Mouse (Mus musculus) stomach, postnatal 0 days (tissue): ENCODE results near the gene Homer2.

Experiments
- CTCF ChIP-seq: IDR thresholded peaks from 2 replicates; pipeline ENCODE4 v1.5.1; 2016; ENCODE audit warnings: antibody characterized with exemption, low read depth, mild to moderate bottlenecking, moderate library complexity
- EP300 ChIP-seq: optimal IDR thresholded peaks from 2 replicates; pipeline ENCODE3; 2016; ENCODE audit warnings: antibody characterized with exemption

- no peak for TF ChIP-seq CTCF
- no peak for TF ChIP-seq EP300
Measured at GRCm38 (mm10) chr7:81599379-81600280, 107.7 kb downstream of the Homer2 start.
